Mouse (Mus musculus) neural tube, embryonic 14.5 days (tissue): ENCODE measurements around the gene Smarce1. TPM values are rescaled to one million over a fixed set of nuclear protein-coding genes. Genes with fewer than 3 reads are reported as not detected.
"Not testable (repeated sequence)": the region's sequence is repeated elsewhere in the genome, so short reads cannot be mapped to it uniquely, and the experiment has no call there.

Experiments
- ATAC-seq: fragments of 200-750 bp; cut with Nextera tagmentation; 2 replicates; pipeline ENCODE4 v1.8.0; 2017; ENCODE audit warnings: low read depth, mild to moderate bottlenecking, moderate TSS enrichment, moderate library complexity
- H3K27ac ChIP-seq: fragments of 300-500 bp; sonication (generic); 2 replicates; pipeline ENCODE4 v1.5.1; 2014; ENCODE audit warnings: low read depth, mild to moderate bottlenecking, control low read depth, low read length, moderate library complexity, mixed read lengths
- H3K27me3 ChIP-seq: fragments of 300-500 bp; sonication (generic); 2 replicates; pipeline ENCODE4 v1.6.1; 2014; ENCODE audit warnings: low read length; ENCODE audit not compliant: control insufficient read depth, insufficient read depth
- H3K36me3 ChIP-seq: fragments of 300-500 bp; sonication (generic); 2 replicates; pipeline ENCODE4 v1.6.1; 2014; ENCODE audit warnings: low read length, mixed read lengths; ENCODE audit not compliant: control insufficient read depth, insufficient read depth
- H3K4me1 ChIP-seq: fragments of 300-500 bp; sonication (generic); 2 replicates; pipeline ENCODE4 v1.6.1; 2014; ENCODE audit warnings: low read length; ENCODE audit not compliant: control insufficient read depth, insufficient read depth
- H3K4me2 ChIP-seq: fragments of 300-500 bp; sonication (generic); 2 replicates; pipeline ENCODE4 v1.6.1; 2014; ENCODE audit warnings: mild to moderate bottlenecking, low read depth, low read length, control low read depth
- H3K4me3 ChIP-seq: fragments of 300-500 bp; sonication (generic); 2 replicates; pipeline ENCODE4 v1.5.1; 2014; ENCODE audit warnings: low read depth, low read length, control low read depth, mixed read lengths
- H3K9ac ChIP-seq: fragments of 300-500 bp; sonication (generic); replicated peaks from 2 replicates; pipeline ENCODE4 v1.6.1; 2014; ENCODE audit warnings: low read depth, mild to moderate bottlenecking, control low read depth, low read length, mixed read lengths
- H3K9me3 ChIP-seq: fragments of 300-500 bp; sonication (generic); 2 replicates; pipeline ENCODE4 v1.6.1; 2016; ENCODE audit warnings: low read length; ENCODE audit not compliant: control insufficient read depth
- WGBS: fragments of 180-500 bp; shearing (Covaris S2); extraction: QIAGEN DNeasy Blood & Tissue Kit; methylation state at CpG from one replicate; pipeline ENCODE4 v1.1.7; 2014; 5-methylcytosine and 5-hydroxymethylcytosine counted together
- polyA plus RNA-seq: library from polyadenylated mRNA; unstranded; fragments of >200 nt; fragmentation: Nextera tagmentation; extraction: Ambion mirVana; gene quantifications from 2 replicates; pipeline ENCODE4 v1.2.1, GENCODE M21; 2014

The Smarce1 gene
- polyA plus RNA-seq, 1 experiment from 2014 or later = 155 TPM

DNA sequence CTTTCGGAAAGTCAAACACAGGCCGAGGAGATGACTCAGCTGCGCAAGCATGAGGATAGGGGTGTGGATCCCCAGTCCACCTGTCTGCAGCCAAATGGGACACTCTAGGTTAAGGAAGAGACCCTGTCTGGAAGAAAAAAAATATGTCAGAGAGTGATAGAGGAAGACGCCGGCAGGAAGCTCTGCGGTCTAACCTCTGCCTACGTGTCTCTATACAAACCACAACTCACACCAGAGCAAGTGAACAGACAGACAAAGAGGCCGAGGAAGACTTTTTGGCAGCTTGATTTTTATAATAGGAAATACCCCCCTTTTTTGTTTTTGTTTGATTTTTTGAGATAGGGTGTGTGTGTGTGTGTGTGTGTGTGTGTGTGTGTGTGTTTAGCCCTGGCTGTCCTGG, 24.5 kb upstream of the Smarce1 start:
- ATAC-seq = no peak
- WGBS = 94% methylated on average over 8 of the region's 8 CpGs
- H3K27ac ChIP-seq = no peak overlapping the region

DNA sequence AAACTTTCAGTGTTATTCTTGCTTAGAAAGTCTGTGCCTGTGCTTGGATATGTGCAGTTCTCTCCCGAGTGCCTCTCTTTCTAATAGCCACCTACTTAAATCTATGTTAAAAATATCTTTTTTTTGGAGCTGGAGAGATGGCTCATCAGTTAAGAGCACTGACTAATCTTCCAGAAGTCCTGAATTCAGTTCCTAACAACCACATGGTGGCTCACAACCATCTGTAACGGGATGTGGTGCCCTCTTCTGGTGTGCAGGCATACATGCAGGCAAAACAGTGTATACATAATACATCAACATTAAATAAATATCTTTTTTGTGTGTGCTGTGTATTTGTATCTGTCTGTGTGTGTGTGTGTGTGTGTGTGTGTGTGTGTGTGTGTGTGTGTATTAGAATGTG, 23.1 kb upstream of the Smarce1 start:
- 57% methylated on average over 2 of the region's 2 CpGs for WGBS
- Histone ChIP-seq H3K4me2 (no peak overlapping the region), H3K36me3 (no peaks in the 10 kb centered on the region), H3K4me3 (no peak overlapping the region), H3K27me3 (no peaks in the 10 kb centered on the region), H3K27ac (no peak overlapping the region), H3K9ac (no peak overlapping the region), H3K9me3 (no peaks in the 10 kb centered on the region), H3K4me1 (no peaks in the 10 kb centered on the region)
- ATAC-seq = no peak

More for the DNA sequence above, 24.5 kb upstream of the Smarce1 start:
- Histone ChIP-seq H3K4me3 (no peak overlapping the region), H3K4me2 (no peak overlapping the region), H3K27me3 (no peaks in the 10 kb centered on the region), H3K4me1 (no peaks in the 10 kb centered on the region), H3K36me3 (no peaks in the 10 kb centered on the region), H3K9me3 (no peaks in the 10 kb centered on the region), H3K9ac (no peak overlapping the region)

DNA sequence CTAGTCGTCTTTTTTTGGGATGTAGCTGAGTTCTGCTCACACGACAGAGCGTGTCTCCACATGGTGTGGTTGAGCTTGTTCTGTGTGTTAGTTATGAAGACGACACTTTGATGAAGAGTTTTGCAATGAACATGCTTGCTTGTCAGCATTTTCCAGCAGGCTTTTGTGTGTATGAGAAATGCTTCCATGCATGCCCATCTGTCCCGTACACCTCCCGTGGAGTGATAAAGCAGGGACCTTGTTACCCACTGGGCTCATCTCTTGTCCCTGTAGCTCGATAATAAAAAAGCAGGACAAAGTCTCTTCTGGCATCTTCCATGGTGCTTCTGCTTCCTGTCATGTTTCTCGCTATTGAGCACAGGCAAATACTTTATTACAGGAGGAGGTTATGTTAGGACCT, 21.9 kb upstream of the Smarce1 start:
- Histone ChIP-seq H3K4me3 (no peak overlapping the region), H3K36me3 (no peaks in the 10 kb centered on the region), H3K4me1 (no peaks in the 10 kb centered on the region), H3K4me2 (no peak overlapping the region), H3K27ac (no peak overlapping the region), H3K9ac (no peak overlapping the region), H3K27me3 (no peaks in the 10 kb centered on the region), H3K9me3 (no peaks in the 10 kb centered on the region)
- no peak for ATAC-seq
- WGBS = 56% methylated on average over 8 of the region's 8 CpGs

DNA sequence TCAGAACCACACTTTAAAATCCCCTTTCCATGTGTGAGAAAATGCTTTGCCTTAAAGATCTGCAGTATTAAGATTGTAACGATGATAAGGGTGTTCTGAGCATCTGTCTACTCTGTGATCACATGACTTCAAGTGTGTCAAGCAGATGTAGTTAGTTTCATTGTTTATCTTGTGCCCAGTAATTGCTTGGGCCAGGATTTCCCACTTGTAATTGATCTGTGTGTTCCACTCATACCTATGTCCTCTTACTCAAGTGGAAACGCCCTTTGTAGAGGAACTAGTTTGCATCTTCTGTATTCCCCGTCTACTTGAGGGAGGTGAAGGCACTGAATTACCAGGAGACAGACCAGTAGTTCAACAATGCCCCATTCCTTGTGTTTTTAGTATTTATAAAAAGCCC, 19.8 kb upstream of the Smarce1 start:
- no peaks in the 10 kb centered on the region for H3K4me1 ChIP-seq
- no peak overlapping the region for H3K4me2 ChIP-seq
- no peak overlapping the region for H3K4me3 ChIP-seq
- ATAC-seq = no peak
- H3K9me3 ChIP-seq = no peaks in the 10 kb centered on the region
- H3K36me3 ChIP-seq = no peaks in the 10 kb centered on the region
- H3K9ac ChIP-seq = no peak overlapping the region
- no peak overlapping the region for H3K27ac ChIP-seq
- WGBS = 76% methylated on average over 3 of the region's 3 CpGs
- no peaks in the 10 kb centered on the region for H3K27me3 ChIP-seq

DNA sequence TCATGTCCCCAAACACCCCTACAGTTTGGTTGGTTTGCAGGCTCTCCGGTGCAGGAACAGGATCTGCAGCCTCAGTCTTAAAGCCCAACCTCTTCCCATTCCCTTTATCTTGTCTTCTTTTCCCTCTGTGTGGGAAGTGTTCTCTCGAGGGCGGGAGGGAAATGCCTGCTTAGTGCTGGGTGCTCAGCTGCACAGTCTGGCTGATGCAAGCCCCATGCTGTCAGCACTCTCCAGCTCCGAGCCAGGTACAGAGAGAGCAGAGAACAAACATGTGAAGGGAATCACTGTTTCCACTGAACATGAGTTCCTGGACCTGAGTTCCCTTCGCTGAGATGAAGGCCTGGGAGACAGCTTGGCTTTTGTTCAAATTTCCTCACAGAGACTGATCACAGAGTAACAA, 19.4 kb upstream of the Smarce1 start:
- no peak for ATAC-seq
- no peak overlapping the region for H3K4me3 ChIP-seq
- no peak overlapping the region for H3K4me2 ChIP-seq
- no peaks in the 10 kb centered on the region for H3K9me3 ChIP-seq
- no peak overlapping the region for H3K9ac ChIP-seq
- no peaks in the 10 kb centered on the region for H3K36me3 ChIP-seq
- H3K27ac ChIP-seq = no peak overlapping the region
- WGBS = 66% methylated on average over 5 of the region's 5 CpGs
- H3K4me1 ChIP-seq = no peaks in the 10 kb centered on the region
- H3K27me3 ChIP-seq = no peaks in the 10 kb centered on the region

DNA sequence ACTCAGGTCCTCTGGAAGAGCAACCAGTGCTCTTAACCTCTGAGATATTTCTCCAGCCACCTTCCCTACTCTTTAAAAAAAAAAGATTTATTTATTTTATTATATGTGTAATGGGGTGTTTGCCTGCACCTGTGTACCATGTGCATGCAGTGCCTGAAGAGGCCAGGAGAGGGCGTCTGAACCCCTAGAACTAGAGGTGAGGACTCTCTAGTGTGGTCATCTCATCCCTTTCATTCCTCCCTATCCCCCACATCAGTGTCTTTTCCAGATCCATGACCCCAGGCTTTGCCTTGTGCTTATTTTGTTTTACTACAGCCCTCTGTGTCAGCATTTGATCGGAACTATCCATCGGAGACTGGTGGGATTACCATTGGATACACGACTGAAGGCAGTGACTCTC, 18.3 kb upstream of the Smarce1 start:
- Histone ChIP-seq H3K9me3 (no peaks in the 10 kb centered on the region), H3K4me3 (no peak overlapping the region), H3K27ac (no peak overlapping the region), H3K36me3 (no peaks in the 10 kb centered on the region), H3K27me3 (no peaks in the 10 kb centered on the region), H3K4me1 (no peaks in the 10 kb centered on the region), H3K9ac (no peak overlapping the region), H3K4me2 (no peak overlapping the region)
- no peak for ATAC-seq
- WGBS = 63% methylated on average over 4 of the region's 4 CpGs

DNA sequence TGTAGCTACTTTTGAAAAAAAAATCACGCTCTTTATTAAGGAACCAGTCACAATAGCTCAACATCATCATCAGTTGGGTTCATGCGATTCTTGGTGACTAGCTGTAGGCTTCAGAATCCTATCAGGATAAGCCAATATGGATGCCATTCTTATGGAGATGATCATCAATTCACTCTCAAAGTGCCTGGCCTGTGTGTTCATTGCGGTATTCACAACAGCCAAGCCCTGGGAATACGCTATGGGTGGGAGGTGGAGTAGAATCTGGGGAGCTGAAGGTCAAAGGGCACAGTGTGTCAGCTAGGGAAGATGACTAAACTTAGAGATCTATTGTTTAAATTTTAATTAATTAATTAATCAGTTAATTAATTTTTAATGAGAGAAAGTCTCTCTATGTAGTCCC, 17.1 kb upstream of the Smarce1 start:
- Histone ChIP-seq H3K36me3 (no peaks in the 10 kb centered on the region), H3K9ac (no peak overlapping the region), H3K27me3 (no peaks in the 10 kb centered on the region), H3K4me2 (no peak overlapping the region), H3K4me1 (no peaks in the 10 kb centered on the region), H3K4me3 (no peak overlapping the region), H3K27ac (no peak overlapping the region), H3K9me3 (no peaks in the 10 kb centered on the region)
- no peak for ATAC-seq
- 93% methylated on average over 4 of the region's 4 CpGs for WGBS

DNA sequence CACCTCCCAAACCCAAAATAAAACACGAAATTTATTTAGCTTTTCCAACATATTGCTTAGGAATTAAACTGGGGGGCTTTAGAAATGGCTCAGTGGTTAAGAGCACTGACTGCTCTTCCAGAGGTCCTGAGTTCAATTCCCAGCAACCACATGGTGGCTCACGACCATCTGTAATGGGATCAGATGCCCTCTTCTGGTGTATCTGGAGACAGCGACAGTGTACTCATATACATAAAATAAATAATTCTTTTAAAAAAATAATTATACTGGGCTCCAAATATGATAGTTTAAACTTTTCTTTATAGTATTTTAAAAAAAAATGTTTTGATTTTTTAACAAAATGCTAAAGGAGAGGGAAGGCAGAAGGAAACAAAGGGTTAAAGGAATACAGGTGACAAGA, 13.7 kb upstream of the Smarce1 start:
- not testable (repeated sequence) for H3K36me3 ChIP-seq, H3K4me3 ChIP-seq, H3K4me2 ChIP-seq, H3K9ac ChIP-seq, H3K4me1 ChIP-seq, H3K27ac ChIP-seq, ATAC-seq, H3K9me3 ChIP-seq, H3K27me3 ChIP-seq
- 49% methylated on average over 3 of the region's 3 CpGs for WGBS

DNA sequence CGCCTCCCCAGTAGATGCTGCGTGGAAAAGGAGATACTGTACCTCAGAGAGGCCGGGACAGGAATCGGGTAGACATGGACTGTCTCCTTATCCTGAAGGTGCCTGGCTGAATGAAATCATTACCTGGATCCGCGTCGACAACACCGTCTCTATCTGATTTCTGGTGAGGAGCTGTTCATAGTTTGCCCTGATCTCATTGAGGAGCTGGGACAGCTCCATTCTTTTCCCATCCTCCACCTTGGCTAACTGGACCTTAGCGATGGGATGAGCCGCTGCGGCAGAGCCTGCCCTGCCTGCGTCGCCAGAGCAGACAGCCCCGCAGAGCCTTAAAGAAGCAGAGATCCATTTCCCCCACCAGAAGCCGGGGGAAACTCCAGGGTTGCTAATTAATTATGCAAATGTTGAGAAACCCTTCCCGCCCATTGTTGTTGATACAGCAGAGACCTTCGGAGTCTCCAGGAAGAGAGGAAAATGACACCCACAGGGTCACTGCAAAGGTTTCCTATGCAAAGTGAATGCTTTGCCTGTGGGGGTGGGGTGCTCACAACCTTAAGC, 13.1 kb upstream of the Smarce1 start, which contains the start of gene Krt222:
TSS of gene Krt222 (minus strand) at position 266 of the 555 bp plus-strand sequence.
- ATAC-seq = peak; percentile 66; the same call in 1 of the 2 replicates
- WGBS = 5% methylated on average over 17 of the region's 17 CpGs
- peak within 1 kb of the TSS; percentile 53 for H3K9ac ChIP-seq

More for the DNA sequence above, 13.1 kb upstream of the Smarce1 start, which contains the start of gene Krt222:
- no peaks in the 10 kb centered on the region for H3K9me3 ChIP-seq
- no peaks in the 10 kb centered on the region for H3K36me3 ChIP-seq
- H3K27ac ChIP-seq = peak within 1 kb of the TSS; percentile 70
- H3K4me2 ChIP-seq = peak within 1 kb of the TSS; percentile 46
- no peaks in the 10 kb centered on the region for H3K4me1 ChIP-seq
- H3K4me3 ChIP-seq = peak within 1 kb of the TSS; percentile 39
- H3K27me3 ChIP-seq = no peaks in the 10 kb centered on the region
